Mouse (Mus musculus) splenic B cell, adult 2 months (primary cell): Measurements from ENCODE around the gene Gm20937.
"Not testable (repeated sequence)": the region's sequence is repeated elsewhere in the genome, so short reads cannot be mapped to it uniquely, and the experiment has no call there.

ENCODE experiments used
- DNase-seq: peaks from one replicate; pipeline ENCODE4 v3.0.0-alpha.2; 2011; ENCODE audit warnings: low read depth, low spot score
- H3K27me3 ChIP-seq: 2 replicates; pipeline ENCODE4 v1.6.1; 2012; ENCODE audit warnings: mild to moderate bottlenecking, low read length, moderate library complexity, mixed read lengths; ENCODE audit not compliant: control insufficient read depth, poor library complexity, insufficient read depth, severe bottlenecking
- H3K36me3 ChIP-seq: 2 replicates; pipeline ENCODE4 v1.6.1; 2012; ENCODE audit warnings: mild to moderate bottlenecking, low read length, moderate library complexity, mixed read lengths; ENCODE audit not compliant: control insufficient read depth, poor library complexity, insufficient read depth, severe bottlenecking

Gm20937 gene

GRCm38 (mm10) chrY:68294798-68295197 is at the start of gene Gm20937:
Gene Gm20937 (minus strand): TSS chrY:68294898.
- DNase-seq, H3K27me3 ChIP-seq, H3K36me3 ChIP-seq: not testable (repeated sequence)
